Mouse (Mus musculus) adrenal gland, postnatal 10 days (tissue): ENCODE measurements around the gene Kctd3. TPM values are rescaled to one million over a fixed set of nuclear protein-coding genes. Genes with fewer than 3 reads are reported as not detected.

Experiments
- DNase-seq: peaks from one replicate; pipeline ENCODE4 v3.0.0; 2021; ENCODE audit warnings: mixed read lengths
- total RNA-seq, 2 experiments: library from RNA; stranded (reverse); gene quantifications; 2 replicates each; pipeline ENCODE4 v1.2.3; 2021

Gene Kctd3
- total RNA-seq, 2 experiments from 2014 or later: 47.7 to 53.3 TPM

DNA sequence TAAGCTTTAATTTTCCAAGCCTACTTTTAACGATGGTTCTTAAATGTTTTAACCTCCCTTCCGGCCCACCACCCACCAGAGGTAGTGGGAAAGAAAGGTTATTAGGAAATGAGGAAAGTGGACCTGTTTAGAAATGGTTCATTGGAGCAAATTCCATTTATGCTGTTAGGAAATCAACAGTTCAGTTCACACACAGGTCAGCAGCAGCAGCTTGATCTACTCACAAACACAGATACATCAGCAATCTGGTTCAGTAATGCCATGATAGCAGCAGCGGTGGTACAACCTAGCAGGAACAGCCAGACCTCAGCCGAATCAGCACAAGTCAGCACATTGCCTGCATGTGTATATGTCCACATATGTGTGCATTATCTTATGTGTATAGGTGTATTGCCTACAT, 3.0 kb upstream of the Kctd3 start:
- no peak for DNase-seq

- no peak for DNase-seq
Measured at GRCm38 (mm10) chr1:189007980-189008324, 311 bp upstream of the Kctd3 start.

DNA sequence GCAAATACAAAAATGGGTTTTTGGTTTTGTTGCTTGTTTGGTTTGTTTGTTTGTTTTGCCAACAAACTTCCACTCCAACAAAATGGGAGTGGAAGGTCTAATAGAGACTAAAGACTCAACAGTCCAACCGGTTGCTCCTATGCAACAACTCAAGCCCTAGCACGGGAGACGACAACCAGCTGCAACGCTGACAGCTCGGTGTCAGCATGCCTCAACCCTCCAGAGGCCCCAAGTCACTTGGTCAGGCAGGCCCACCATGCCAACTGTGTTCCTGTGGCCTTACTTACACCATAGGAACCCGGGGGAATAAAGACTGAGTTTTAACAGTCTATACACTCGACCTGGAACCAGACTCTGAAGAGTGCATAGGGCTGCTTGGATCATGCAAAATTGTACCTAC, 815 bp downstream of the Kctd3 start:
- peak; percentile 45 for DNase-seq

- DNase-seq: no peak
Measured at GRCm38 (mm10) chr1:189006267-189006666, 1.4 kb downstream of the Kctd3 start.

DNA sequence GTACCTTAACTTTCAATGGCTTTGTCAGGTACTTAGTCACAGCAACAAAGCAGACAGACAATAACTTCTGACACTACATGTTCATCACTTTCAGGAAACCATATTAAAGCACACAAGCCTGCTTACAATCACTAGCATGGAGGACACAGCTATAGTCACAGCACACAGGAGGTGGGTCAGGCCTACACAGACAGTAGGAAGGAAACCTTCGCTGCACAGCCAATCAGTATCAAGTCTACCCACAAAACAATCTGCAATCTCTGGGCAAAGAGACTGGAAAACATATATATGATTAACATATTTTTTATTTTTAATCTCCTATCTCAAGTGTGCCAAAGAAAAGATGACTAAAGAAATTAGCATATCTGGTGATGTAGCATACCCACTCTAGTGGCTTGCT, 2.9 kb downstream of the Kctd3 start:
- no peak for DNase-seq

- no peak for DNase-seq
Measured at GRCm38 (mm10) chr1:189001815-189002214, 5.8 kb downstream of the Kctd3 start.

- DNase-seq: no peak
Measured at GRCm38 (mm10) chr1:188999981-189000380, 7.7 kb downstream of the Kctd3 start.

GRCm38 (mm10) chr1:188997921-188998320, 9.7 kb downstream of the Kctd3 start:
- no peak for DNase-seq

GRCm38 (mm10) chr1:188993218-188993617, 14.4 kb downstream of the Kctd3 start:
- peak; percentile 61 for DNase-seq

DNA sequence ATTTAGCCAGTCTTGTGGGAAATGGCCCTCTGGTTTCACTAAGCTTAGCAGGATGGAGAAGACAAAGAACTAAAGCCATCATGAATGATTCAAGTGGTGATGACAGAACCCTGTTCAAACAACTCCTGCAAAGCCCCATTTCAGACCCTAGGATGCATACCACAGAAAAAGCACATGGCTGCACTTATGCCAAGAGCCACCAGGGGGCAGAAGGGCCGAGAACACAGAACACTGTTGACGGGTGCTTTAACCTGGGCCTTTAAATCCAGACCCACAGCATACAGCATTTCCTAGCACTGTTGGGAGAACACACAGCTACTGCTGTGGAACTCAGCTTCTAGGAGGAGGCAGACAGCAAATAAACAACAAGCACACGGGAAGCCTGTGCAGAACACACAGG, 27.6 kb downstream of the Kctd3 start:
- DNase-seq: peak; percentile 73

DNA sequence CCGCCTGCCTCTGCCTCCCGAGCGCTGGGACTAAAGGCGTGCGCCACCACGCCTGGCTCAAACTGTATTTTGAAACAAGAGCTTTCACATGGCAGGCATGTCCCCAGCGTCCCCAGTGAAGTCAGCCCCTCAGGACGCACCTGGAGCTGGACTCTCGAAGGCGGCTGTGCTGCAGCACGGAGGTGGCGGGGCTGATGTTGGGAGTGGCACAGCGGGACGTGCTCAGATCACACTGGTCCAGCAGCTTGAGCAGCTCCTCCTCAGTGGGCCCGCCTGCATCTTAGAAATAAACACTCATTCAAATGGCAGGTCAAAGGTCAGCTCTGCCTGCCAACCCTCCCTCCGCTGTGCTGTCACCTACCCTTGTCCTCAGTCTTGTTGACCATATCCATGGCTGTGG, 33.7 kb downstream of the Kctd3 start:
- no peak for DNase-seq

DNA sequence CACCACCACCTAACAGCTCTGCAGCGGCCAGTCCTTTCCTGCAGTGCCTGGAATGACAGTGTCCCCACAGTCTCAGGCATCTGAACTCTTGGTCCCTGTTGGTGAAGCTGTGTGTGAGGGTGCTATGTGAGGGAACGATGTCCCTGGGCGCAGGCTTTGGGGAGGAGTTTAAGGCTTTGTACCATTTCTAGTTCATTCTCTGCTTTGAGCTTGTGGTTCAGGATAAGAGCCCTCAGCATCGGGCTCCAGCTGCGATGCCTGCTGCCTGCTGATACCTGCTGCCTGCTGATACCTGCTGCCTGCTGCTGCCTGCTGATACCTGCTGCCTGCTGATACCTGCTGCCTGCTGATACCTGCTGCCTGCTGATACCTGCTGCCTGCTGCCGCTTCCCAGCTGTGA, 34.6 kb downstream of the Kctd3 start:
- DNase-seq: no peak

DNA sequence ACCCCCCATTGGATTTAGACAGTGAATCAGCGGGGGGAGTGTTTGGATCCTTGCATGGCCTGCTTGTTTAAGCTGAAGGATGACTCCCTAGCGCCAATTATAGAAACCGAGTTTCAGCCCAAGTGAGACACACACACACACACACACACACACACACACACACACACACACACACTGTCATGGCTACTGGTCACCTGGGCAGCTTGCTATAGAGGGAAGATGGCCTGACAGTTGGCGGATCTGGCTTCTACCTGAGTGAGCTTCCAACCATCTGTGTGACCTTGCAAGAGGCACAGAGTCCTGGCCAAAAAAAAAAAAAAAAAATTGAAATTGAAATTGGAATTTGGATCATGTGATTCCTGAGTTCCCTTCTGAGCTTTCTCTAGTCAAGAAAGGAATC, 55.1 kb downstream of the Kctd3 start:
- DNase-seq: no peak

GRCm38 (mm10) chr1:188951091-188951490, 56.5 kb downstream of the Kctd3 start:
- DNase-seq: no peak

DNA sequence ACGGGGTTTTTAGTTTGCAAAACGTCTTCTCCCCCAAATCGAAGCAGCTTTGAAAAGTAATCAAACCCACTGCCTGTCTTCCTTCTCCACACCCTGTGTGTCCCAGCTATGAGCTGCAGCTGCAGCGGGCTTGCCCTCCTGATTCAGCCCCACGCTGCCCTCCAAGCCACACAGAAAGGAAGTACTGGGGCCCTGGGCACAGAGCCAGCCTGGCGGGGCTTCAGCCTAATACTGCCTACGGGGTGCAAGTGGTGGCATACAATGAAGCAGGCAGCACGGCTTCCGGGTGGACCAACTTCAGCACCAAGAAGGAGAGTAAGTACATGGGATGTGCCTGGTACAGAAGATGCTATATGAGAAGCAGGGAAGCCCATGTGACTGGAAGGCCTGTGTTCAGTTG, 59.4 kb downstream of the Kctd3 start:
- DNase-seq: no peak

DNA sequence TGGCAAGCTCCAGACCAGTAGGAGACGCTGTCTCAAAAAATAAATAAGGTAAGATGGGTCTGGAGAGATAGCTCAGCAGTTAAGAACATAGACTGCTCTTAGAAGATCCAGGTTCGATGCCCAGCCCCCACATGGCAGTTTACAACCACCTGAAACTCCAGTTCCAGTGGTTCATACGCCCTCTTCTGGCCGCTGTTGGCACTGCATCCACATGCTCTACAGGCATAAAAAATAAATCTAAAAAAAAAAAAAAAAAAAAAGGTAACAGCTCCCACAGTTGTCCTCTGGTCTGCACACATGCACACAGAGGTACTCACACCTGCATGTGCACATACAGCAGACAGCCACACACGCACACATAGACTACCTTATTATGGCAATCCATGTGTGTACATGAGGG, 59.8 kb downstream of the Kctd3 start:
- peak; percentile 39 for DNase-seq

- no peak for DNase-seq
Measured at GRCm38 (mm10) chr1:188946849-188947248, 60.8 kb downstream of the Kctd3 start.

- DNase-seq: no peak
Measured at GRCm38 (mm10) chr1:188945326-188945725, 62.3 kb downstream of the Kctd3 start.

- DNase-seq: no peak
Measured at GRCm38 (mm10) chr1:188937246-188937780, 70.3 kb downstream of the Kctd3 start.
